Mouse (Mus musculus): Measurements from ENCODE around the gene Cbx1.

- TF ChIP-seq GATA1 (IDR thresholded peaks at IDR 0.05; ENCODE audit: low read length) (no peak), TAL1 (IDR thresholded peaks at IDR 0.05; ENCODE audit: low read length) (no peak)
Observed at GRCm38 (mm10) chr11:96775063-96775462, 13.9 kb upstream of the Cbx1 start.

All from erythroblast, embryonic 14.5 days (primary cell).